Mouse (Mus musculus): Measurements from ENCODE around the gene Jkamp. TPM values are rescaled to one million over a fixed set of nuclear protein-coding genes. Genes with fewer than 3 reads are reported as not detected.
"Not testable (repeated sequence)": the region's sequence is repeated elsewhere in the genome, so short reads cannot be mapped to it uniquely, and the experiment has no call there.

Jkamp gene
- total RNA-seq, 1 experiment: 33.2 TPM

DNA sequence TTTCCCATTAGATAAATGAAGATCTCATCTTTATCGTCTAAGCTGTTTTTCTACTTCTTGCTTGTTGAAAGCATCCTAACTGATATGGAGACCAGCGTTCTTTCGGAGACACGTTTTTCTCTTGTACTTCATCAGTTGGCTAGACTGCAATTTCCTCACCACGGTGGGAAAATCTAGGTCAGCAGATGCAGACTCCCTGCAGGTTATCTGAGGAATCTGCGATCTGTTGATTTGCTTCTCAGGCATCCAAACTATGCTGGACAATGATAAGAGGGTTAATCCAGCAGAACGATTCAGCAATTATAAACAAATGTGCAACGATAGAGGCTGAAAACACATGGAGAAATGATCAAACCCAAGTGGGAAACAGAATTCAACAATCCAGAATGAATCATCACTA is 45.9 kb upstream of the Jkamp start:
- H3K4me1 ChIP-seq (ENCODE audit: control insufficient read depth in 2 of 2, insufficient read depth in 2 of 2, low read length in 2 of 2, poor library complexity in 1 of 2): no peaks in the 10 kb centered on the region
- in situ Hi-C loops (cut with MboI; ENCODE audit: low sequenced_read_pairs in 2 of 2, unreplicated experiment in 2 of 2): loop anchor here in 1 of 2 experiments (25.0 kb wide), 1 partner anchor 277 kb away; no protein-coding TSS in a partner anchor
- TF ChIP-seq CHD2 (IDR thresholded peaks at IDR 0.05; ENCODE audit: low read depth, low read length) (no peak), HCFC1 (IDR thresholded peaks at IDR 0.05; ENCODE audit: borderline replicate concordance, insufficient read depth, low read length) (no peak), ZC3H11A (IDR thresholded peaks at IDR 0.05; ENCODE audit: borderline replicate concordance, low read depth, low read length) (no peak), ZNF384 (IDR thresholded peaks at IDR 0.05; ENCODE audit: low read depth, low read length) (no peak), MAFK (IDR thresholded peaks at IDR 0.05; ENCODE audit: insufficient read depth, low read depth, low read length) (no peak)

DNA sequence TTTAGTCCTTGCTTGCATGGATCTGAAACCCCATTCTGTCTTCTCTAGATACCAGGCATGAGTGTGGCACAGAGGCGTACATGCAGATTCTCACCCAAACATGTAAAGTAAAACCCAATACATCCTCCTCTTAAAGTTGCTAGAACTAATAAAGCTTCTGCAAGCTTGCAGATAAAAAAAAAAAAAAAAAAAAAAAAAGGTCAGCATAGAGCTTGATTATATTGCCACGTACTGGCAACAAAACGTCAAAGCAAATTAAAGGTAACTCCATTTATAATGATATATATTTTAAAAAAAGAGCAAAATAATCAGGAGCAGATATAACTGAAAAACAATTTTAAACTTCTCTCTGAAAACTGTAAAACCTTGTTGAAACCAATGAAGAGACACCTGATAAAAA is 44.2 kb upstream of the Jkamp start:
- Histone ChIP-seq H3K36me3 (ENCODE audit: control insufficient read depth, insufficient read depth, low read length, poor library complexity, severe bottlenecking) (no peaks in the 10 kb centered on the region), H3K4me1 (ENCODE audit: control insufficient read depth in 2 of 2, insufficient read depth in 2 of 2, low read length in 2 of 2, poor library complexity in 1 of 2) (no peaks in the 10 kb centered on the region), H3K27ac (ENCODE audit: insufficient read depth, low read depth, low read length, poor library complexity, severe bottlenecking) (no peak overlapping the region), H3K9ac (ENCODE audit: insufficient read depth, low read depth, low read length, poor library complexity, severe bottlenecking) (no peak overlapping the region), H3K4me3 (ENCODE audit: insufficient read depth in 1 of 2, low read depth in 1 of 2, low read length in 2 of 2, poor library complexity in 1 of 2, severe bottlenecking in 1 of 2) (no peak overlapping the region), H3K9me3 (ENCODE audit: control insufficient read depth, insufficient read depth, low read depth, low read length) (no peaks in the 10 kb centered on the region)
- in situ Hi-C loops (cut with MboI; ENCODE audit: low sequenced_read_pairs in 2 of 2, unreplicated experiment in 2 of 2): loop anchor here (10.0 to 25.0 kb wide), 2 partner anchors 276 to 279 kb away; no protein-coding TSS in a partner anchor
- DNase-seq (ENCODE audit: low read depth, low spot score): no peak
- TF ChIP-seq ZC3H11A (IDR thresholded peaks at IDR 0.05; ENCODE audit: borderline replicate concordance, low read depth, low read length): no peak
- no peak for TF ChIP-seq HCFC1 (IDR thresholded peaks at IDR 0.05; ENCODE audit: borderline replicate concordance, insufficient read depth, low read length)

More for the DNA sequence above, 45.9 kb upstream of the Jkamp start:
- Histone ChIP-seq H3K36me3 (ENCODE audit: control insufficient read depth, insufficient read depth, low read length, poor library complexity, severe bottlenecking) (no peaks in the 10 kb centered on the region), H3K27ac (ENCODE audit: insufficient read depth, low read depth, low read length, poor library complexity, severe bottlenecking) (no peak overlapping the region), H3K9ac (ENCODE audit: insufficient read depth, low read depth, low read length, poor library complexity, severe bottlenecking) (no peak overlapping the region), H3K4me3 (ENCODE audit: insufficient read depth in 1 of 2, low read depth in 1 of 2, low read length in 2 of 2, poor library complexity in 1 of 2, severe bottlenecking in 1 of 2) (no peak overlapping the region), H3K9me3 (ENCODE audit: control insufficient read depth, insufficient read depth, low read depth, low read length) (no peaks in the 10 kb centered on the region)
- no peak for DNase-seq (ENCODE audit: low read depth, low spot score)

DNA sequence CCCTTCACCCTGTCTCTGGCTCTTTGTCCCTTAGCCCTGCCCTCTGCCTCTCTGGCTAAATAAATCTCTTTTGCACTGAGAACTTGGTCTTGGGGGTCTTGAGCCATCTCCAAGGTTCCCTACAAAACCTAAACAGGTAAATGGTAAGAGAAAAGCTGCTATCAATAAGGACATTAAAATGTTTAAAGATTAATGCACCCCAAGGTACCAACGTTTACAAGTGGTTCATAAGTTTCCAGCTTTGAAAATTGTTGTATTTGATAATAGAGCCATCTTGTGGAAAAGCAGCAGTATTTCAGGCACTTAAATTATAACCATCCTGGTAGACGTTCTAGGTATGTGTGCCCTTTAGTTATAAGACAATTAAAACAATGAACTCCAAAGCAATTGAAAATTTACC is 37.9 kb upstream of the Jkamp start:
- in situ Hi-C loops (cut with MboI; ENCODE audit: low sequenced_read_pairs in 2 of 2, unreplicated experiment in 2 of 2): loop anchor here (10.0 to 25.0 kb wide), 2 partner anchors 283 to 285 kb away; no protein-coding TSS in a partner anchor
- DNase-seq (ENCODE audit: low read depth, low spot score): no peak
- H3K36me3 ChIP-seq (ENCODE audit: control insufficient read depth, insufficient read depth, low read length, poor library complexity, severe bottlenecking): no peaks in the 10 kb centered on the region
- H3K4me3 ChIP-seq (ENCODE audit: insufficient read depth in 1 of 2, low read depth in 1 of 2, low read length in 2 of 2, poor library complexity in 1 of 2, severe bottlenecking in 1 of 2): no peak overlapping the region
- TF ChIP-seq HCFC1 (IDR thresholded peaks at IDR 0.05; ENCODE audit: borderline replicate concordance, insufficient read depth, low read length) (no peak), ZC3H11A (IDR thresholded peaks at IDR 0.05; ENCODE audit: borderline replicate concordance, low read depth, low read length) (peak; percentile 53; the same call in 1 of the 2 replicates)
- no peaks in the 10 kb centered on the region for H3K9me3 ChIP-seq (ENCODE audit: control insufficient read depth, insufficient read depth, low read depth, low read length)
- H3K27ac ChIP-seq (ENCODE audit: insufficient read depth, low read depth, low read length, poor library complexity, severe bottlenecking): no peak overlapping the region
- H3K4me1 ChIP-seq (ENCODE audit: control insufficient read depth in 2 of 2, insufficient read depth in 2 of 2, low read length in 2 of 2, poor library complexity in 1 of 2): no peaks in the 10 kb centered on the region
- H3K9ac ChIP-seq (ENCODE audit: insufficient read depth, low read depth, low read length, poor library complexity, severe bottlenecking): no peak overlapping the region

DNA sequence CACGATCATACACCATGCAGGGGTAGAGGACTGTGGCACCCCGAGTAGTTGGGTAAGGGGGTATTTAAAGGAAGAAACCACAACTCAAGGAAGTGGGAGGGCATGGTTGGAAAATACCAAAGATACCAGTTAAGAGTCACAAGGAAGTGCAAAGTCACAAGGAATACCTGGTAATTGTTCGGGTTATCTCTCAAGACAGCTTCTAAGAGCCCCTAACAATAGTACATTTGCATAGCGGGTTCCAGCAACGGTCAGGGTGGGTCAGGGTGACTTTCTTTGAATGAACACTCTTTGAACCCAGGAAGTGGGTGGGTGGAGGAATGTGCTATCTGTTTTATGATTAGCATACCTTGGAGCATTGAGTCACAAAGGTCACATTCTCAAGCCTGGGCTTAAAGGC is 35.2 kb upstream of the Jkamp start:
- H3K36me3 ChIP-seq (ENCODE audit: control insufficient read depth, insufficient read depth, low read length, poor library complexity, severe bottlenecking); in situ Hi-C loops (cut with MboI; ENCODE audit: low sequenced_read_pairs in 2 of 2, unreplicated experiment in 2 of 2); H3K4me1 ChIP-seq (ENCODE audit: control insufficient read depth in 2 of 2, insufficient read depth in 2 of 2, low read length in 2 of 2, poor library complexity in 1 of 2); H3K4me3 ChIP-seq (ENCODE audit: insufficient read depth in 1 of 2, low read depth in 1 of 2, low read length in 2 of 2, poor library complexity in 1 of 2, severe bottlenecking in 1 of 2); H3K9me3 ChIP-seq (ENCODE audit: control insufficient read depth, insufficient read depth, low read depth, low read length); DNase-seq (ENCODE audit: low read depth, low spot score); H3K9ac ChIP-seq (ENCODE audit: insufficient read depth, low read depth, low read length, poor library complexity, severe bottlenecking): not testable (repeated sequence)
- peak overlapping the region; percentile 80; the same call in 1 of the 2 replicates for H3K27ac ChIP-seq (ENCODE audit: insufficient read depth, low read depth, low read length, poor library complexity, severe bottlenecking)

DNA sequence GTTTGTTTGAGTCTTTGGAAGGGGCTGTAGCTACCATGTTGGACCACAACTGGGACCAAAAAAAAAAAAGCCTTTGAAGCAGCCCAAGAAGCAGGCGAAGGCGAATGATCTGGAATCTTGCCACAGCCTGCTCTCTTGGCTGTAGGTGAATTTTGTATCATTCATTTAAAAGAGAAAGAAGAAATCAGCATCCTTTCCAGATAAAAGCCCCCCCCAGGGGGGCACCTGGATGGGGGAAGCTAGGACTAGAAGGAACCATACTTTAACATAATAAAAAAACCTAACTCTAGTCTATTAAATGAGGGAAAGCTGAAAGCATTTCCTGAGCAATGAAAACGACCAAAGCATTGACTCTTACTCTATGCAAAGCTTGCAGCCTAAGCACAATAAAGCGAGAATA is 34.6 kb upstream of the Jkamp start:
- in situ Hi-C loops (cut with MboI; ENCODE audit: low sequenced_read_pairs in 2 of 2, unreplicated experiment in 2 of 2): no loop called here
- H3K4me3 ChIP-seq (ENCODE audit: insufficient read depth in 1 of 2, low read depth in 1 of 2, low read length in 2 of 2, poor library complexity in 1 of 2, severe bottlenecking in 1 of 2): no peak overlapping the region

More for the DNA sequence above, 34.6 kb upstream of the Jkamp start:
- Histone ChIP-seq H3K27ac (ENCODE audit: insufficient read depth, low read depth, low read length, poor library complexity, severe bottlenecking) (peak overlapping the region; percentile 31; the same call in 1 of the 2 replicates), H3K9me3 (ENCODE audit: control insufficient read depth, insufficient read depth, low read depth, low read length) (no peaks in the 10 kb centered on the region), H3K9ac (ENCODE audit: insufficient read depth, low read depth, low read length, poor library complexity, severe bottlenecking) (no peak overlapping the region), H3K36me3 (ENCODE audit: control insufficient read depth, insufficient read depth, low read length, poor library complexity, severe bottlenecking) (no peaks in the 10 kb centered on the region), H3K4me1 (ENCODE audit: control insufficient read depth in 2 of 2, insufficient read depth in 2 of 2, low read length in 2 of 2, poor library complexity in 1 of 2) (no peaks in the 10 kb centered on the region)
- TF ChIP-seq MAFK (IDR thresholded peaks at IDR 0.05; ENCODE audit: insufficient read depth, low read depth, low read length) (no peak), HCFC1 (IDR thresholded peaks at IDR 0.05; ENCODE audit: borderline replicate concordance, insufficient read depth, low read length) (no peak)
- no peak for DNase-seq (ENCODE audit: low read depth, low spot score)
